Mouse (Mus musculus) kidney, postnatal 4 days (tissue): ENCODE data around the gene Snn.
A peak's percentile ranks its signal among the peaks of the same experiment; 100 is the strongest.

Experiments used
- DNase-seq, 2 experiments: peaks; one replicate each; pipeline ENCODE4 v3.0.0; 2021; ENCODE audit warnings: mixed read lengths in 2 of 2

The Snn gene

DNA sequence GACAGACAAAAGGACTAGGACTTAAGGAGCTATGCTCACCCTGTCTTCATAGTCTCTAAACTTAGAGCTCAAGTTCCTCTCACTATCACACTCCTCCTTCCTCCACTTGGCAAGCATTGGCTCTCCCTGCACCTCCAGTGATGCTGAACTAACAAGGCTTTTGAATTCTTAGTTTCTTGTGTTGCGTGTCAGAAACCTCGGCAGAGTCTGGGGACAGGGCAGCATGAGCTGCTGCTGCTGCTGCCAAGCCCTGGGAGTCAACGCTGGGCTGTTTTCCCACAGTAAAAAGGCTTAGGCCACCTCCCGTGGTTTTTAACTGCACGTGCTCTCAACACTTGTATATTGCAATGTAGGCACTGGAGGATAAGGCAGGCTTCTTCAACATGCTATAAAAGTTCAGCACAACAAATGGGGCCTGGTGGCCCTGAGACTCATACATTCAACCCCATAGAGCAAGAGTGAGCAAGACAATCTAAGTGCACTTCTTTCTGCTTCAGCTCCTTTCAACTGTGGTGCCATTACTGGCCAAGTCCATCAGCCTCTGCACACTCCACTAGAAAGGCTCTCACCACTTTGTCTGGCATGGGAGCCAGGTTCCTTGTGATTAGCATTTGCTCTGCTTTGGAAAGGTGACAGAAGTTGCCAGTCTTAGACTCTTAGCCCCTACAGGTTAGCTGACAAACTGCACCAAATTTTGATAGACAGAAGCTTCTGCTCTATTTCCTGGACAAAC is 26.3 kb downstream of the Snn start:
- DNase-seq = peak in 1 of 2 experiments; percentile 35

GRCm38 (mm10) chr16:11090836-11091570 is 30.3 kb downstream of the Snn start:
- DNase-seq = no peak

- peak in 1 of 2 experiments; percentile 21 for DNase-seq
Observed at GRCm38 (mm10) chr16:11092061-11092460, 31.3 kb downstream of the Snn start.

GRCm38 (mm10) chr16:11092523-11092922 is 31.8 kb downstream of the Snn start:
- no peak for DNase-seq

DNA sequence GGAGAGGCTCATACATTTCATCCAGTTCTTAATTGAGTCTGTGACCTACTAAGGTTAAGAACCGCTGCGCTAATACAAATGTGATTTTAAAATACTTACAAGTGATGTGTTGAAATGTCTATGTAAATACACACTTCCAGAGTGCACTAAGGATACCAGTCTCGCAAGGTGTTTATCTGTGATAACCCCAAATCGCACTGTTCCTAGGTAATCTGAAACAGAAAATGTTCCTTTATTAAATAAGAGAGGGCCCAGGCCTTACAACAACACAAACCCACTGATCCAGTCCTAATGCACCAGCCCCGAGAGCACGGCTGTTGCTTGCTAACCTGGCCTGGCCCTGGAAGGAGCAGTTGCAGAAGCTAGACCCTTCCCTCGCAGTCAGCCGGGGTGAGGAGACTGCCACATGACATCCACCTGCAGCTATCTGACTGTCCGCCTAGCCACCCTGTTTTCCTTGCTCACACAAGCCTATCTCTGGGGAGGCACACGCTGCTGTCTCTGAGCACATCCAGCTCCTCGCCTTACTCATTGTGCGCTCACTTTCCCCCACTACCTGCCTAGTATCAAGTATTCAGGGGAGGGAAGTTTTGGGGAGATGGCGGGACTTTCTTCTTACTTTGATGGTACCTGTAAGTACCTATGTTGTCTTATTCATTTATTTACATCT is 33.1 kb downstream of the Snn start:
- DNase-seq = no peak

DNA sequence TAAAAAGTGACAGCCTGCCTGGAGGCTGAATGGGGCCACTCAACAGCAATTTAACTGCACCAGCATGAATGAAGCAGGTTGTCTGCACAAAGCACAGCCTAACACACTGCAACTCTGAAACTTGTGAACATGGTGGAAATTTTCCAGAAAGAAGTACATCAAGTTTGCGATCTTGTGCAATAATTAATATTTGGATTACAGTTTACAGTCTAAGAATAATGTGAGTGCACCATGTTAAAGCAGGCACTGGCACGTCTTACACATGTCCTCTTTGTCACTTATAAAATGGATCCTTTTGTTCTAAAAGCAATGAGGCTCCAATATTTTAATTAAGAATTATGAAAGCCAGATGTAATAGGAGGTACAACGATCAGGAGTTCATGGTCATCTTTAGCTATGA is 36.6 kb downstream of the Snn start:
- no peak for DNase-seq

GRCm38 (mm10) chr16:11104905-11105304 is 44.2 kb downstream of the Snn start:
- DNase-seq = no peak

DNA sequence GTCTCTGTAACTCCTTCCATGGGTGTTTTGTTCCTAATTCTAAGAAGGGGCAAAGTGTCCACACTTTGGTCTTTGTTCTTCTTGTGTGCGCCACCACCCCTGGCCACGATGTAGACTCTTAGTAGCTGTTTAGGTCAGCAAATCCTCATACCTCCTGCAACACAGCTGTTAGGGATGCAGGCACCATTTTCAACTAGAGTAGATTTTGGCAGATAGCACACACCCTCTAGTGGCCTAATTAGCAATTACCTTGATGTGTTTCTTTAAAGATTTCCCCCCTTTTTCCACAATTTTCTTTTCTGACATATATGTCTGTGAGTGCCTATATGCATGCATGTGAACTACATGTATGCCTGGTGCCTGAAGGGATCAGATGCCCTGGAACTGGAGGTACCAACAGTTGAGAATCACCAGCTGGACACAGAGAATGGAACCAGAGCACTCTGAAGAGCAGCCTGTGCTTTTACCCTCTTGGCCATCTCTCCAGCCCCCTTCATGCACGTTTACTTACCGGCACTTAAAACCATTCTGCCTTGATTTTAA is 48.5 kb downstream of the Snn start:
- no peak for DNase-seq

DNA sequence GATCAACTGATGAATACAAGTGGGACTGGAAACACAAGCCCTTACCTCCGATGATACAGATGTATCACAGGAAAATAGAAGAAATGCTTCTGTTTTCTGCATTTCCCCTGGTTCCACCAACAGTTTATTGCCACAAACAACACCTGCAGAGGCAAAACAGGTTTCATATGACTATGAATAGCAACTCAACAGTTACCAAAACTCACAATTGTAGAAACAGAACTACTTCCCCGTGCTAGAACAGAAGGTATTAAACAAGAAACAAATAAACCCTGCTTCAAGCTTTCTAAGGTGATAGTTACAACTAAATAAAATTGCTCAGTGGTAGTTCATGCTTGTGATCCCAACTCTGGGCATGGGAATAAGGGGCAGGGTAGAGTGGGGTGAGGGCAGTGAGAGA is 61.9 kb downstream of the Snn start:
- no peak for DNase-seq

- no peak for DNase-seq
Observed at GRCm38 (mm10) chr16:11124110-11124509, 63.4 kb downstream of the Snn start.
